Mouse (Mus musculus) embryonic facial prominence, embryonic 14.5 days (tissue): ENCODE data around the gene Rmnd5a. TPM values are rescaled to one million over a fixed set of nuclear protein-coding genes. Genes with fewer than 3 reads are reported as not detected.

Experiments
- ATAC-seq: fragments of 200-750 bp; cut with Nextera tagmentation; 2 replicates; pipeline ENCODE4 v1.8.0; 2017; ENCODE audit warnings: low read depth, moderate number of reproducible peaks, moderate TSS enrichment
- DNase-seq: peaks from one replicate; pipeline ENCODE4 v3.0.0-alpha.2; 2015; ENCODE audit warnings: low spot score
- H3K27ac ChIP-seq: fragments of 300-500 bp; sonication (generic); replicated peaks from 2 replicates; pipeline ENCODE4 v1.5.1; 2014; ENCODE audit warnings: low read depth, mild to moderate bottlenecking, low read length, moderate library complexity
- H3K27me3 ChIP-seq: fragments of 300-500 bp; sonication (generic); replicated peaks from 2 replicates; pipeline ENCODE4 v1.6.1; 2014; ENCODE audit warnings: low read length; ENCODE audit not compliant: control insufficient read depth, insufficient read depth
- H3K36me3 ChIP-seq: fragments of 300-500 bp; sonication (generic); 2 replicates; pipeline ENCODE4 v1.6.1; 2014; ENCODE audit warnings: low read length, mixed read lengths; ENCODE audit not compliant: control insufficient read depth, insufficient read depth
- H3K4me1 ChIP-seq: fragments of 300-500 bp; sonication (generic); 2 replicates; pipeline ENCODE4 v1.6.1; 2014; ENCODE audit warnings: antibody characterized with exemption, low read length; ENCODE audit not compliant: control insufficient read depth, insufficient read depth
- H3K4me2 ChIP-seq: fragments of 300-500 bp; sonication (generic); 2 replicates; pipeline ENCODE4 v1.6.1; 2014; ENCODE audit warnings: low read depth, mild to moderate bottlenecking, low read length, moderate library complexity, mixed read lengths
- H3K4me3 ChIP-seq: fragments of 300-500 bp; sonication (generic); 2 replicates; pipeline ENCODE4 v1.5.1; 2014; ENCODE audit warnings: low read depth, mild to moderate bottlenecking, low read length
- H3K9ac ChIP-seq: fragments of 300-500 bp; sonication (generic); 2 replicates; pipeline ENCODE4 v1.6.1; 2014; ENCODE audit warnings: low read depth, mild to moderate bottlenecking, low read length, moderate library complexity, mixed read lengths
- H3K9me3 ChIP-seq: fragments of 300-500 bp; sonication (generic); 2 replicates; pipeline ENCODE4 v1.6.1; 2016; ENCODE audit warnings: low read length; ENCODE audit not compliant: control insufficient read depth
- WGBS: fragments of 180-500 bp; shearing (Covaris S2); extraction: QIAGEN DNeasy Blood & Tissue Kit; methylation state at CpG from one replicate; pipeline ENCODE4 v1.1.7; 2014; 5-methylcytosine and 5-hydroxymethylcytosine counted together
- polyA plus RNA-seq: library from polyadenylated mRNA; unstranded; fragments of >200 nt; fragmentation: Nextera tagmentation; extraction: Ambion mirVana; gene quantifications from 2 replicates; pipeline ENCODE4 v1.2.1, GENCODE M21; 2014

Rmnd5a gene
- polyA plus RNA-seq, 1 experiment from 2014 or later, result 9.6 TPM

DNA sequence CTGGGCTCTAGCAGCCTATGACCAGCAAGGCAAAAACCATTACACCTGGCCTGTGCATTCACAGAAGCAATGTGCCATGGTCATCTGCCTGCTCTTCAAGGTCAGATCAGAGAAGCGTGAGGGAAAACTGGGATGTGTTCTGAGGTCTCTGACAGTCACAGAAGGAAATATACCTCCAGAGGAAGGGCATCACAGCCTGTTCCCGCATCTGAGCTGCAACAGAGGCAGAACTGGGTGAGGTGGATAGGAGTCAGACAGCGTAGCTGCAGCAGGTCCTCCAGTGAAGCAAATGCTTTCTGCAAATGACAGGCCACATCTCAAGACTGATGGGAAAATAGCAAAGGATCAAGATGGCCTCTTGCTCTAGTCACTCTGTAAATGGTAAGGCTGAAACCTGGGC, 101.5 kb downstream of the Rmnd5a start:
- Histone ChIP-seq H3K36me3 (no peaks in the 10 kb centered on the region), H3K27ac (no peak overlapping the region), H3K27me3 (no peaks in the 10 kb centered on the region), H3K4me3 (no peak overlapping the region), H3K9me3 (no peaks in the 10 kb centered on the region), H3K4me2 (no peak overlapping the region), H3K4me1 (no peaks in the 10 kb centered on the region), H3K9ac (no peak overlapping the region)
- ATAC-seq, result no peak
- no peak for DNase-seq
- WGBS, result 77% methylated on average over 3 of the region's 3 CpGs

Other genes with a start within 250 kb of the Rmnd5a start
- not detected in 2 replicates for gene Fabp1, start 240.8 kb downstream of the Rmnd5a start, polyA plus RNA-seq
- gene Krcc1, start 169.0 kb downstream of the Rmnd5a start, polyA plus RNA-seq, result 47.4 and 47.5 TPM in 2 replicates
- 28.9 and 31.5 TPM in 2 replicates for gene Smyd1, start 118.4 kb downstream of the Rmnd5a start, polyA plus RNA-seq
- not detected in 2 replicates for gene Cd8b1, start 117.8 kb downstream of the Rmnd5a start, polyA plus RNA-seq
- not detected in 2 replicates for gene Cd8a, start 67.2 kb downstream of the Rmnd5a start, polyA plus RNA-seq
- gene Rnf103, start 53.3 kb upstream of the Rmnd5a start, polyA plus RNA-seq, result 20.7 and 21.2 TPM in 2 replicates
- 69.6 and 70.3 TPM in 2 replicates for gene Chmp3, start 103.2 kb upstream of the Rmnd5a start, polyA plus RNA-seq
- 27.7 and 34.9 TPM in 2 replicates for gene Kdm3a, start 192.4 kb upstream of the Rmnd5a start, polyA plus RNA-seq